Mouse (Mus musculus): ENCODE results near the gene Crocc2. TPM values are rescaled to one million over a fixed set of nuclear protein-coding genes. Genes with fewer than 3 reads are reported as not detected.
"Not testable (repeated sequence)": the region's sequence is repeated elsewhere in the genome, so short reads cannot be mapped to it uniquely, and the experiment has no call there.

The Crocc2 gene
- total RNA-seq, 2 experiments from 2014 or later, result not detected

DNA sequence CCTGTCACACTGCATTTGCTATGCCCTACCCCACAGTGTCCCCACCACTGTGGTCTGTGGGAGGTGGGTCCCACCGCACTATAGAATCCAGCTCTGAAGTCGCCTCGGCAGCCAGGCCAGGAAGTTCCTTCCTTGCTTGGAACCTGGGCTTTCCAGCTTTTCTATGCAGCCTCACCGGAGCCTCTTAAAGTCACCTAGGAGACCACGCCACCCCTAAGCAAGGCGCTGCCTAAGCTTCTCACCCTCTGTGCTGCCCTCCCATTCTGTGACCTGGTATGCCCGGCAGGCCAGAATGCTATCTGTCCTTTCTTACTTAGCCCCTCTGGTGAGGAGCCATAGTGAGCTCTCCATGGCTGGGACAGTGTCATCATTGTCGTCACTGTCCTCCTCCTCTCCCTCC, 7.2 kb upstream of the Crocc2 start:
- ATAC-seq (replicated peaks; ENCODE audit: poor library complexity), result no peak

DNA sequence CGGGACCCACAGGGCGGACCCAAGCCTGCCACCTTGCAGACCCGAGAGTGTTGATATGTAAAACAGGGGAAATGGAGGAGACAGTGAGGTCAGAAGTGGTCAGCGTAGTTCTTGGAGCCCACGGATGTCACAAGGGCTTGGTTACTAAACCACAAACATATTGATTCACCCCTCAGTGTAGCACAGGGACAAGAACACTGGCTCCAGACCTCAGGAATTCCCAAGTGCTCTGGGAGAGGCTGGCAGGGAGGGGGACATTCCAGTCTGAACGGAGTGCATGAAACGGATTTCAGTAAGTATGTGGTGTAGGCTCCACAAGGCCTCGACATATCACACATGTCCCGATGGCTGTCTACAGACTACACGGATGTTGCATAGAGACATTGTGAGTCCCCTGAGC, 6.6 kb upstream of the Crocc2 start:
- ATAC-seq (replicated peaks; ENCODE audit: poor library complexity), result no peak

DNA sequence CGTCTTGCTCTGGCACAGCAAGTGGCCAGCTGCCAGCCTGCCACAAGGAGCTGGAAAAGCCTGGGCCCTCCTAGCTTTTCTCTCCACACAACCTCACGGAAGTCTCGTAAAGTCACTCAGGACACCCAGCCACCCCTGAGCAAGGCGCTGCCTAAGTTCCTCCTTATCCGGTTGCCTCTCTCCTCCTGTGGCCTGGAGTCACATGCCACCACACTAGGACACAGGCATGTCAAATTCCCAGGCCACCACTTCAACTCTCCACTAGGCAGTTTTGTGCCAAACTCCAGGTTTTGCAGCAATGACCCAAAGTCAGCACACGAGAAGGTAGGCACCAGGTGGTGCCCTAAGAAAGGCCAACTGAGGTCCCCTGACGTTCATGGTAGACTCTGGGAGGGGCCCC, 5.9 kb upstream of the Crocc2 start:
- no peak for ATAC-seq (replicated peaks; ENCODE audit: poor library complexity)

DNA sequence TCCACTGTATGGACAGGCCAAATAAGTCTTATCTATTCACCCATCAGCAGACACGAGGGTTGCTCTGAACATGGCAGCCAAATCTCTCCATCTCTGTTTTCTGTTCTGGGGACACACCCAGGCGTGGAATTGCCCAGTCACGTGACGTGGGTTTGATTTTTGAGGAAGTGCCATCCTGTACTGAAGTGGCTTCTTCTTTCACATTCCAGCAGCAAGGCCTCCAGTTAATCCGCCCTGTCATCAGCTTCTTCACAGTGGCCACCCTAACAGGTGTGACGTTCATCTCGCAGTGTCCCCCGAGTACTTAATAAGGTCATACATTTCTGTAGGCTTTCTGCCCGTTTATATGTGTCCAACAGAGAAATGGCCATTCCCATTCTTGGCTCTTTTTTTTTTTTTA, 3.1 kb upstream of the Crocc2 start:
- peak; percentile 69 for ATAC-seq (replicated peaks; ENCODE audit: poor library complexity)

DNA sequence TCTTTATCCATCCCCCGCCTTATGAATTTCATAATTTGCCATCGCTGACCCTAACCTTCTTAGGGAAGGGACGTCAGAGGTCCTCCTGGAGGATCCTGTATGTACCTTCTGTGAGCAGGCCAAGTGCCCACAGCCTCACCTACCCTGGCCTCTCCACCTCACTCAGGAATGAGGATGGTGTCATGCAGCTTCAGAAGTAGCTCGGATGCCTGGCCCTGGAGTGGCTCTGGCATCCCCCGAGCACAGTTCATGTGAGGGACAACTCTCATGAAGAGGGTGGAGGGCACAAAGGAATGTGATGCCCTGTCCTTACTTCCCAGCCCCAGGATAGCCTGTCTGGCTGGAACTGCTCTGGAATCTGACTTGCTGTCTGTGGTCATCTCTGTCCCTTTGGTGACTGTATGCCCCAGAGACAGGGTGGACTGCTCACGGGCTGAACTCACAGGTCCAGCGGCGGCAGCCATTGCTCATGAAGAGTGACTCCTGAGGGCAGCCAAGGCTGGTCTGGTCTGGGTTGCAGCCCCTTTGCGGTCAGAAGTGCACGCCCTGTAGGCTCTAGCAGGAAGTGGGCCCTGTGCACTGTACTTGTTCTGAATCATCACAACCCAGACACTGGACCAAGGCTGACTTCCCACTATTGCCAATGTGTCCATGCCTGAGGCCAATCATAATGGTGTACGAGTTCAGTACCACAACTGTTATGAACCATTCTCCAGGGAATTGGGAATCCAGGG, 2.0 kb upstream of the Crocc2 start:
- ATAC-seq (replicated peaks; ENCODE audit: poor library complexity), result no peak

DNA sequence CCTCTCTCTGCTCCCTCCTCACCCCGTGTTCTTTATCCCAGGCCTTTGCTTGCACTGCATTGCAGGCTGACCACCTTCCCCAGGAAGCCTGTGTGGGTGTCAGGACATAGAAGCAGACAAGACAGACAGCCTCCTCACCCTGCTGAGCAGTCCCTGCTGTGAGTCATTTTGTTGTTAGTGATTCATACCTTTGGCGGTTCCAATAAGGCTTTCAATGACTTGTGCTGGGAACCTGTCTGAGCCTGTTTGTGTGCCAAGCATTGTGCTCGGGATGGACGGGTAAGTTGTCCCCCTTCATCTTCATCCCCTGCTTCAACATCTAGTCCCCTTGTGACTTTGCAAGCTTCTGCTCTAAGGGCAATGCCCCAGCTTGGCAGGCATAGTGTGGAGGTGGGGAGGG, 5.1 kb downstream of the Crocc2 start:
- ATAC-seq (replicated peaks; ENCODE audit: poor library complexity), result no peak

DNA sequence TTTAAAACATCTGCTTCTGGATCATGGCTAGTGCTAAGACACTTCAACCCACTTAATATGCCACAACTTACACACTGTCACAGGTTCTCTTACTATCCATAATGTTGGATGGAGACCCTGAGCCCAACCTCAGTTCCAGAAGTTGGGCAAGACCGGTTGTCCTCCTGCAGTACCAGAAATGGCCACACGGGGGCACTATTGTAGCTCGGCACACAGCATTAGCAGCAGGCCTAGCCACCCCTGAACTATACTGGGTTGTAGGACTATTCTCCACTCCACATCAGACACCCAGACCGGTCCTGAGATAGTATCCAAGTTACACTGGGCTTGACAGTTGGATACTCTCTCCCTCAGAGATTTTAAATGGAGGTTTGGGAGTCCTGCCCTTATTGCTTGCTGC, 5.9 kb downstream of the Crocc2 start:
- peak; percentile 91 for ATAC-seq (replicated peaks; ENCODE audit: poor library complexity)

DNA sequence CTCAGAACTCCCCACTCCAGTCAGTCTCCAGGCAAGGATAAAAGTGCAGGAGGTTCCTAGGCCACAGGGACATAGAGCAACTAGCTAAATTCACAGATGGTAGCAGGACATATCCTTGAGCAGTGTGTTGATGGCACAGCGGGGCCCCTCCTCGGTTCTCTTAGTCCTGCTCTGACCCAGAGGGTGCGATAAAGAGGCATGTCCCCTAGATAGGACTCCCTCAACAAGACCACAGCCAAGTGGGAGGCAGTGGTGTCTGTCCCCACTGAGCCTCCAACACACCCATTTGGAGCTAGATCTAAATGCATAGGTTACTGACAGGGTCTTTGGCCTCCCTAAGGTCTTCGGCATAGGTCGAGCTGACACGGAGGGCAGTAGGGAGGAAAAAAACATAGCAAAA, 7.3 kb downstream of the Crocc2 start:
- ATAC-seq (replicated peaks; ENCODE audit: poor library complexity), result no peak

DNA sequence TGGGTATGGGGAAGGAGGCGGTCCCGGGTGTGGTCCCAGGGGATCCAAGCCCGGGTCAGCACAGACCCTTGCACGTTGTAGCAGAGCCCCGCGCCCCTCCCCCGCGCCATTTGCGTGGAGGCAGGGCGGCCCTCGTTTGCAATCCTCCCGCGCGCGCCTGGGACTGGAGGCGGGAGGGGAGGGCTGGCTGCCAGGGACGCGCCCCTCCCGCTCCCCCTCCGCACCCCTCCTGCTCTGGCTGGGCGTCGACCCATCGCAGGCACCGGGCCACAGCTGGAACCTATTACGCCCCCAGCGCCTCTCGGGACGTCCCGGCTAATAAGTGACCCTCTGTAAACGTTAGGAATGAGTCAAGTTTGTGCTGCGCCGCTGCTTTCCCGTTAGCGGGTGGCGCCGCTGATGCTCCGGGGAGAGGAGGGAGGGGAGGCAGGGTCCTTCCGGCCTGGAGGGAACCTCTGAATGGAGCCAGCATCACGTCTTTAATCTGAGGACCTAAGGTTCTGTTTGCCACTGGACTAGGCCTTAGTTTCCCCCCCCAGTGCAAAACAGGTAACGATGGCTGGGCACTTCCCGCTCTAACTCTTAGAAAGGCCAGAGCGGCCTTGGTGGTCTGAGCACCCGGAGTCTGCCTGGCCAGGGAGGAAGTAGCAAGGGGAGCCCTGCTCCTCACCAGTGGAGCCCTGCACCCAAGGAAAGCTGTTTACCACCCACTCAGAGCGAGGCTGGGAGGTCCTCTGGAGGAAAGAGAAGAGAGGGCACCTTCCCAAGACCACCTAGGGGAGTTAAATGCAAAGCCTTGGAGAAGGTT, 8.2 kb downstream of the Crocc2 start:
- no peak for ATAC-seq (replicated peaks; ENCODE audit: poor library complexity)

DNA sequence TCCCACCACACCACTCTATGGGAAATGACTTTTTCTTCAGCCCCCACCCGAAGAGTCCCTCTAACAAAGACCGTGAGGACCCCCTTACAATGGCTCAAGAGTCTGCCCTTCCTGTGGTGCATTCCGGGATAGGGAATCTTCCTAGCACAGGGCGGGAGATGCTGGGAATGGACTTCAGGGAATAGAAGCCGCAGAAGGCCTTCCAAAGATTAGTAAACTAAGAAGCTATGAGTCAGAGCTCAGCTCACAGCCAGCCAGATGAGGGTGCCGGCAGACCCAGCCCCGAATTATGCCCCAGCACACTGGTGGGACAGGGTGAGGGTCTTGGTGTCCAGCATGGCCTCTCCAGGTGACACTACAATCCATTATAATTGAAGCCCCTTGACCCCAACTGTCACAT, 13.8 kb downstream of the Crocc2 start:
- no peak for ATAC-seq (replicated peaks; ENCODE audit: poor library complexity)

DNA sequence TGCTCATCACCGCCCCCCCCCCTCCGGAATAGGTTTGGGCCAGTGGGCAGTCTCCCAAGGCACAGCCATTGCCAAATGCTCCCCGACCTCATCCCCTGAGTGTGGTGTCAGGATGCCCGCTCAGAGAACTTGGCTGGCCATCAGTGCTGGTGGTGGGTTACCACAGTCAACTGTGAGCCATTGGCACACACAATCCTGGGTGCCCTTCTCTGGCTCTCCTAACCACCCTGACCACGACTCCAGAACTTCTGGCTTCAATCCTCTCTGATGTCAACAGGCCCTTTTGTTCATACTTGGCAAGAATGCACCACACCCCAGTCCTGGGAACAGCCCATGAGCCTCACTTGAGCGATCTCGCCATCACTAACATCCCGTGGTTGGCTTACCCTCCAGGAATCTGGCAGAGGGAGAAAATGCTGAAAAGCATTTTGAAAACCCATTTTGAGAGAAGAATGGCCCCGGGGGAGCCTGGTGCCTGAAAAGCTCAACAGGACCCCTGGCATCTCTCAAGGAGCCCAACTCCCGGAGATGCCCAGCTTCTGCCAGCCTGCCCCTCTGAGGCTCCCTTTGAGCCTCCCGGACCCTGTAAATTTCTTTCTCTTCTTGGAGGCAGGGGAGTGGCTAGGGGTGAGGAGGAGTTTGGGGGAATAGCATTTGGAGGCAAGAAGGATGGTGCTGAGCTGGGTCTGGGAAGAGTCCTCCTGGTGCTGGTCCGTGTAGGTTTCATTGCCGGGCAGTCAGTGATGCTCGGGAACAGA, 15.7 kb downstream of the Crocc2 start:
- no peak for ATAC-seq (replicated peaks; ENCODE audit: poor library complexity)

DNA sequence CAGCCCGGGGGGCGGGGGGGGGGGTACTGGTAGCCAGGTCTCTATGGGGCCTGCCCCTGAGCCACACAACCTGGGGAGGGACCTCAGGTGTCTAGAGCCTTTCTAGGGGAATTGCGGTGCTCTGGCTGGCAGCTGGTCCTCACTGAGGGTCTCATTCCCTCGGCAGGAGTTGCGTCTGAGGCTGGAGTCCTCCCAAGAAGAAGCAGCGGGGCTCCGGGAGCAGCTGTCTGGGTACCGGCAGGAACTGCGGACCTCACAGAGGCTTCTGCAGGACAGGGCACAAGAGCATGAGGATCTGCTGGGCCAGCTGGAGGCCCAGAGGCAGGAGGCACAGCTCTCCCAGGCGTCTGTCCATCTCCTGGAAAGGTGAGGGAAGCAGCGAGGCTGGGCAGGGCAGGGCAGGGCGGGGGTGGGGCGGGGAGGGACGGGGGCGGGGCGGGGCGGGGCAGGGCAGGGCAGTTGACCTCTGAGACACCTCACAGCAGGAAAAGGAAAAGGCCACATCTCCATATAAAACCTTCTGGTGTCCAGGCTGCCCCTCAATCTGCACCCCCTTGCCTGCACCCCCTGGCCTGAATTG, 22.3 kb downstream of the Crocc2 start:
- no peak for ATAC-seq (replicated peaks; ENCODE audit: poor library complexity)

DNA sequence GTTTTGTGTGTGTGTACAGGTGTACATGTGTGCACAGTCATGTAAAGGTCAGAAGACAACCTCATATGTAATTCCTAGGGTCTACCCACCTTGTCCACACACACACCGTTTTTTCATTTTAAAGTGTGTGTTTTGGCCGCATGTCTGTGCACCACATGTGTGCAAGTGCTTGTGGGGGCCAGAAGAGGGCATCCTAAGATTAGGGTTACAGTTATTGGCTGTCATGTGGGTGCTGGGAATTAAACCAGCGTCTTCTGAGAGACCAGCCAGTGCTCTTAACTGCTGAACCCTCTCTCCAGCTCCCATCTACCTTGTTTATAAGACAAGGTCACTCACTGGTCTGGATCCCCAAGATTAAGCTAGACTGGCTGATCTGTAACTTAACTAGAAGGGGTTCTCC, 26.4 kb downstream of the Crocc2 start:
- ATAC-seq (replicated peaks; ENCODE audit: poor library complexity), result no peak

DNA sequence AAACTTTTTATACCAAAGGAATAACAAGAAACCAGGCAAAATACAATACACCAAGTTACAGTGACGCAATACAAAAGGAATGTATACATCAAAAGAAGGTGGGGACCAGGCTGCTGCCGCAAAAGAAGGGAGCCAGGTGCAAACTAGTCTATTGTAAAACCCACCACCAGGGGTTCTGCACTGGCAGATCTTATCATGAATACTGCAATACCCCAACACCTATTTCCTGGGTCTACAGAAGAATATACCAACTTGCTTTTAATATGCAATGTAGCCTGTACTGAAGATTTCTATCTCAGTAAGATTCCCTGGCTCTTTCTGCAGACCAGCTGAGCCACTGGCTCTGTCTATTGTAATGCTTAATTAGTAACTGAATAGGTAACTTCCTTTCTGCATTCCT, 28.9 kb downstream of the Crocc2 start:
- not testable (repeated sequence) for ATAC-seq (replicated peaks; ENCODE audit: poor library complexity)

DNA sequence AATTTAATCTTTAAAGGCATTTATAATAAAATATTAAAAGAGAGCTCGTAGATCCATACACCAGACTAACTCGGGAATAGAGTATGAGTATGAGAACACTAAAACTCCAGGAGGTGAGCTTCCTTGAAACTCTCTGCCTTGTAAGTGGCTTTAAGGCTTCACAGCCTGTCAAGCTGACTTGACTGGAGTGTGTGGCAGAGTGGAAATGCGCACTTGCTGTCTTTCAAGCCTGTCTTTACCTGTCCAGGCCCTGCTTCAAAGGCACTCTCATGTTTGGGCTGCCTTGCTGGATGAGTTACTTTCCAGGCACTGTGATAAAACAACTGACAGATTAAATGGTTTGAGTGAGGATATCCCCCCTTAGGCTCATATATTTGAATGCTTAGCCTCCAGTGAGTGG, 29.4 kb downstream of the Crocc2 start:
- no peak for ATAC-seq (replicated peaks; ENCODE audit: poor library complexity)

DNA sequence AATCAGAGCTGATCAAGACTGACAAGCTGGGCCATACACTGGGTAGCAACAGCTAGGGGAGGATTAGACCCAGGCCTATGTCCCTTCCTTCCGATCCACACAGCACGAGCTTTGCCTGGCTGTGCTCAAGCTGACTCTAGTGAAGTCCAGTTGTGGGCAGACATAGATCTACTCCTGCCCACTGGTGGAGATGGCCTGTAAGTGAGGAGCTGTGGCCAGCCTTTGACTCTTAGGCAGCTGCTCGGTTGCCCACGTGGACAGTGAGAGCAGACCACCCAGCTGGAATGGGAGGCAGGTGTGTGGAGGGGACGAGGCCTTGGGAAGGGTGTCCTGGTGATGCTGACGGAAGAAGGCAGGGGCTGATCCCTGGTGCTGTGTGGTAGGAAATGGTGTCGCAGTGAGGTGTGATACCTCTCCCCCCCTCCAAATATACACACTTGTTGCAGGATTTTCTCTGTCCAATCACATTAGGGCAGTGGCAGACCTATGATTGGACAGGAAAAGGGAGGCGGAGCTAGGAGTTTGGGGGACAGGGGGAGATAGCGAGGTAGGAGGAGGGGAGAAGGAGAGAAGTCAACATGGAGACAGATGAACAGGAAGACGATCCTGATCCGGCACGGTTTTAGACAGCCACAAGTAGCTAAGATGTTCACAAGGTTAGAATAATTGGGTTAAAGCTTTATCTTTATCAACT, 37.9 kb downstream of the Crocc2 start:
- ATAC-seq (replicated peaks; ENCODE audit: poor library complexity), result no peak

DNA sequence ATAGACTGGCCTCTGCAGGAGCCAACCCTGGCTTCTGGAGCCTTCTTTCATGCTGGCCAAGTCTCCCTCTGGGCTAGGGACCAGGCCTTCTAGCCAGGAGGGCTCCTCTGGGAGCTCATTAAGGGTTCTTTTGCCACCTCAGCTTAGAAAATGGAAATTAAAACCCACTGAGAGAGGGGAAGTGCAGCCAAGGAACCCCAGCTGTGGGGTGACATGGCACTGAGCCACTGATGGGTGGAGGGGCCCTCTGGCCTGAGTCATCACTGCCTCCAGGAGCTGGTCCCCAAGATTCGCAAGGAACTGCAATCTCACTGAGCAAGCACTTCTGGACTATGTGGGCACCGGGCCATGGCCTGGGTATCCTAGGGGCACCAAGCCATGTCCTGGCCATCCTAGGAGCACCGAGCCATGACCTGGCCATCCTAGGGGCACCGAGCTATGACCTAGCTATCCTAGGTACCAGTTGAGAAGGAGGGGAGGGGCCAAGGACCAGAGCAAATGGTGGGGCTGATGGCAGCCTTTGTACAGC, 39.1 kb downstream of the Crocc2 start:
- no peak for ATAC-seq (replicated peaks; ENCODE audit: poor library complexity)

DNA sequence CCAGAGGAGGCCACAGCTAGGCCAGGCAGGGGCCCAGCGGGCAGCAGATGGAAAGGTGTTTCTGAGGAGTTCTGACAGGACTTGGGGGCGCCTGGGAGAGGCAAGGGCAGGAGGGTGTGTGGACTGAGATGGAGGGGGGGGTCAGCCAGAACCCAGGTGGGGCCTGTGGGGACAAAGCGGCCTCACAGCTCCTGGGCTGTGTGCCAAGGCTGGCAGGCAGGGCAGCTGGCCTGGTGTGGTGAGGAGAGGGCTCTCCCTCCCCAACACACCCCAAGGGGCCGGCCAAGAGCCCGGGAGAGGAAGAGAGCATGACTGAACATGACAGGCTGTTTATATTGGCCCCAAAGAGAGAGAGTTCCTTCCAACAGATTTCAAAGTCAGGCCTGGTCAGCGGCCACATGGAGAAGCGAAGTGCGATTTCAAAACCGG, 41.7 kb downstream of the Crocc2 start:
- ATAC-seq (replicated peaks; ENCODE audit: poor library complexity), result peak; percentile 31; the same call in 1 of the 2 replicates

DNA sequence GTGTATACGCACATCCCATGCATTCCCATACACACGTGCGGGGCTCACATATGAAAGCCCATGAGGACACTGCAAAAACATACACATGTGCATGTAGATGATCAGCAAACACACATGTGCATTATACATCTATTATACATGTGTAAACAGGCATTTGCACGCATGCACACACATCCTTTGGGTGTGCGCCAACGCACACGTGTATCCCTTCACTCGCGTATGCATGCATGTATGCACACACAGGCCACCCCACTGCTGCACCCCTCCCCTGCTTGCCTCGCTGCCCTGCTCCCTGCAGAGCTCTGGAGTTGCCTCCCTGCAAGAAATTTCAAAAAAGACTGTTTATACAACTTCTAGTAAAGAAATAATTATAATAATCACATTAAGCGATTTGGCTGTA, 42.5 kb downstream of the Crocc2 start:
- ATAC-seq (replicated peaks; ENCODE audit: poor library complexity), result no peak

DNA sequence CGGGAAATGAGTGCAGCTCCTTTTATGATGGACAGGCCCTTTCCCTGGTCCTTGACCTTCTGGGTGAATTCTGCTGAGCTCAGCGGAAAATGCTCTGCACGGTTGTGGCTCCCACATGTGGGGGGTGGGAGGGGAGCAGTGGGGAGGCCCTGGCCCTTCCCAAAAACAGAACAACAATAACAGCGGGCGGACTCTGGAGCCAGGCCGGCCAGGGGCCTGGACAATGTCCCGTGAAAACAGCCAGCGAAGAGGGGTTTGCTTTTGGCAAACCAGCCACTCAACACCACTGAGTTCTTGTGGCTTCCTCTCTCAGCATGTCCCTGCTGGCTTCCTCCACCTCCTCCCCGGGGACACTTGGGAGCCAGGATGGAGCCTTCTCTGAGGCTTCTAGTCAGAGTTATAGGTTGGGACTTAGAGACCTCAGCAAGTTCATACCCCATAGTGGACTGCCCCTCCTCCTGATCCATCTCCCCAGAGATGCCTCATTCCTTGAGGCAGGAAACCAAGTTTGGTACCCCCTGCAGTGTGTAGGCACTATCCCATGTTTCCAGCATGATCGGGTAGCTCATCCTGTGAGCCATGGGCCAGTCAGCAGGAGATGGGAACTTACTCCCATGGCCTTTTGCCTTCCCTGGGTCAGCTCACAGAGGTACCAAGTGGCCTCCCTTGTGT, 43.2 kb downstream of the Crocc2 start:
- ATAC-seq (replicated peaks; ENCODE audit: poor library complexity), result no peak

Data from megakaryocyte progenitor cell, adult 5-6 weeks (primary cell).